Mouse (Mus musculus) CD4-positive helper T cell, adult 2 months (primary cell): ENCODE data around the gene Pgs1.

Source experiments
- DNase-seq: peaks from one replicate; pipeline ENCODE4 v3.0.0-alpha.2; 2012; ENCODE audit warnings: low read depth, missing footprints, low spot score

The Pgs1 gene

DNA sequence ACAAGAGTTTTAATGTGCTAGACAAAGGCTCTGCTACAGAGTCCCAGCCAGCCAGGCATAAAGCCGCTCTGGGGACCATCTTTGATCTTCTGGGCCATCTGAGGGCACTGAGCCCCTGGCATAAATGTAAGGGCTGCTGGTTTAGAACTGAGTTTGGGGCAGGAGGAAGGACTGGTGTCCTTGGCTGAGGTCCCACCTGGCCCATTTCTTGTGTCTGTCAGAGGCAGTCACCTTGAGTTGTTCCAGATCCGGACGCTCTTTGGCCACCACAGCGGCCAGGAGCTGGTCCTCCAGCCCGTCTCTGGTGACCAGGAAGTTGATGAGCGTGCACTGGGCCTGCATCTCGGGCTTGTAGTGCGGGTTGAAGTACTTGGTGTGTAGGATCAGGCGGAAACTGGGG lies 56.7 kb downstream of the Pgs1 start:
- no peak for DNase-seq

DNA sequence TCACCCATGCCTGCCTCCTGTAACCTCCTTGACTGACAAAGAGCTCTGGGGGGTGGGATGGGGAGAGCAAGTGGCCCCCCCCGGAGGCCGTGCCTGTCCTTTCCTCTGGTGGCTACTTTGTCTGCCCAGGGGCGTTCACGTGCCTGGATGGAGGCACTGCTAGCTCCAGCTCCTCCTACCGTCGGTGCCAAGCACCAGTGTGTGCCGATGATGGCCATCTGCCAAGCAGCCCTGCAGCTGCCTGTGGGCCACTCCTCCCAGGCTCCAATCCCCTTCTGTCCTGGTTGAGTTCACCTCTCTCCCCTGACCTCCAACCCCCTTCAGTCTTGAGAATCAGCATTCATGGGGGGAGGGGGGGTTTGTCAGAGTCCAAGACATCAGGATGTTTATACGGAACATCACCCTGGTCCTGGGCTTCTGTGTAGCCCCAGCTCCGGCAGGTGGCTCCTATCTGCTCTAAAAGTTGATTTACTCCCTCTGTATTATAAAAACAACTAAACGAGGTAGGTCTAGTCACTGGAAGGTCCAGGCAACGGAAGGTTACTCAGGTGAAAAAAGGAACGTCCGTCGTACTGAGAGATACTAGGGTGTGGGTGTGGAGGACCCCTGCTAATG lies 57.3 kb downstream of the Pgs1 start:
- no peak for DNase-seq

DNA sequence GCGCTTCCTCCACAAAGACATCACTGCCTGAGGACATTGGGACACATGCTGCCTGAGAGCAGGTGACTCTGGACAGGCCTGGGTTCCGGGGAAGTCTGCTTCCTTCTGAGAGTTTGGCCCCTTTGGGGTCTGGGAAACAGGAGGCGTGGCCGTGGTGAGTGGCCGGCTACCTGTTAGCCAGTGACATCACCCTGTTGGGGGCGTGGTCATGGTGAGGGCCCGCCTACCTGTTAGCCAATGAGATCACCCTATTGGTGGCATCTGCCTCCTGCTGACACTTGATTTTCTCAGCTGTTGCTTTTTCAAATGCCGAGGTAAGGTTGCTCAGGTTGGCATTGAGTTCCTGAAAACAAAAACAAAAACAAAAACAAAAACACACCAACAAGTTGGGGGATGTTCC lies 63.5 kb downstream of the Pgs1 start:
- DNase-seq, result no peak

DNA sequence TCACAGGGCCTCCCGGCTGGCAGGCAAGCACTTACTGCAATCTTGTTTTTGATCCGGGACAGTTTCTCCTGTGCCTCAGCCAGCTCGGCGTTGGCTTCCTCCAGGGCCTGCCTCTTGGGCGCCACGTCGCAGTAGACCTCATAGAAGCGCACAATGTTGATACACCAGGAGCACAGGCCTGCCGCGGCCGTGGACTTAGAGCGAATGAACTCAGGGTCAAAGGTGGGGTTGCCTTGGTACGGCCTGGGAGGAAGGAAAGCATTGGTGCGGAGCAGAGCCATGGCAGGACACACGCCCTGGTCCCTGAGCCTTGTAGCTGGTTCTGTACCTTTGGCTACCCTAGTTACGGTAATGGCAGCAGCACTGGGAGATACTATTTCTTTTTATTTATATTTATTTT lies 64.1 kb downstream of the Pgs1 start:
- no peak for DNase-seq

DNA sequence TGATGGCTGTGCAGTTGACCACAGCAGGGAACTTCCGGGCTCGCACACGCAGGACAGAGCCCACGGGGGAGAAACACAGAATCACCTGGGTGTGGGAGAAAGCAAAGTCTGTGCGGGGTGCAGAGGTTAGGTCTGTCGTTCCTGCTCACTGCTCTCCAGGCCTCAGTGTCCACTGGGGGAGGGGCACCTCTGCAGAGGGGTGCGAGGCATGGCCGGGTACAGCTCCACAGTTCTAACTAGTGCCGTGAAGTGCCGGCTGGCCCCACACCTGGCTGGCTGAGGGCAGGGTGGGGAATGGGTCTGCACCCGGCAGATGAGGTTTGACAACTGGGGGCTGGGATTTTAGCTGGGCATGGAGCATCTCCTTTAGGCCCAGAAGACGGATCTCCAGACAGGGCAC lies 72.3 kb downstream of the Pgs1 start:
- no peak for DNase-seq

DNA sequence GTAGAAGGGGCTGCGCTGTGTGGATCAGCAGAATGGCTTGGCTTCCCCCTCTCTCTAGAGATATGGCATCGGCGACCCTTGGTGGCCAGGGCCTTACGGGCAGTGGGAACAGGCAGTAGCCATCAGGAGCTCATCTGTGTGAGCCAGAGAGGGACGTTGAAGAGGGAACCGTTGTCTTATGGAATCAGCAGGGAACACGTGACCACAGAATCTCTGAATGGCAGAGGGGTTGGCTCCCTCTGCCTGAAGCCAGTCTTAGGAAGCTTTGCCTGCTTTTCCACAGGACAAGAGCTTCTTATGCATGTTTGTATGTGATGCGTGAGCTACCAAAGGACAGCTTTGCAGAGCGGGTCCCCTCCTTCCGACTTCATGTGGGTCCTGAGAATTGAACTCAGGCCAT lies 72.8 kb downstream of the Pgs1 start:
- DNase-seq, result no peak

DNA sequence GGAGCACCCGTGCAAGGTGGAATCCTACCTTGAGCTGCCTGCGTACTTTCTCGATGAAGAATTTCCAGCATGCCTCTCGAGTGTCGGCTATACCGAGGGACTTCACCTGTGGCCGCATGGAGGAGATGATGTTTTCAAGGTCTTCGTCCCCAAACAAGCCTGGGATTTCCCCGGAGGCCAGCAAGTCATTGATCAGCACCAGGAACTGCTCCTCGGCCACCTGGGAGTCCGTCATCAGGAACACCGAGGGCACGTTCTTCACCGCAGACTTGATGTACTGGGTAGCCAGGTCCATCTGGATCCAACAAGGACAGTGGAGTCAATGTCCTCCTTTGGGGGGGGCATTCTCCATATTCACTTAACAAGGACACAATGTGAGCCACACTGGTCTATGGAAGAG lies 73.9 kb downstream of the Pgs1 start:
- no peak for DNase-seq

DNA sequence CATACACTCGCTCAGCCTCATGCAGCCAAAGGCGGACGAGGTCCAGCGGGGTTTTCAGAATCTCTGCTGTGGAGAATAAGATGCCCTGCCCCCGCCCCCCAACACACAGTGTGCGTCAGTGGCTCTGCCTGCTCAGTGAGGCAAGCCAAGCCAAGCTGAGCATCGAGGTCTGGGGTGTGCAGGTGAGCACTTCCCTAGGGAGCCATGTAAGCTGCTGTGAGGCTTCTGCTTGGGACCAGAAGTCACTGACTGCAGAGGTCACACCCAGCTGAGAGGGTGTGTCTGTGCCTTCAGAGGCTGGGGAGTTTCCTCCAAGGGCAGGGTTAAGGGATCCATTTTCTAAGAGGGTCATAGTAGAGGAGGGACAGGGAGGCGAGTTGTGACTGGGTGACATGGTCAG lies 81.5 kb downstream of the Pgs1 start:
- no peak for DNase-seq

DNA sequence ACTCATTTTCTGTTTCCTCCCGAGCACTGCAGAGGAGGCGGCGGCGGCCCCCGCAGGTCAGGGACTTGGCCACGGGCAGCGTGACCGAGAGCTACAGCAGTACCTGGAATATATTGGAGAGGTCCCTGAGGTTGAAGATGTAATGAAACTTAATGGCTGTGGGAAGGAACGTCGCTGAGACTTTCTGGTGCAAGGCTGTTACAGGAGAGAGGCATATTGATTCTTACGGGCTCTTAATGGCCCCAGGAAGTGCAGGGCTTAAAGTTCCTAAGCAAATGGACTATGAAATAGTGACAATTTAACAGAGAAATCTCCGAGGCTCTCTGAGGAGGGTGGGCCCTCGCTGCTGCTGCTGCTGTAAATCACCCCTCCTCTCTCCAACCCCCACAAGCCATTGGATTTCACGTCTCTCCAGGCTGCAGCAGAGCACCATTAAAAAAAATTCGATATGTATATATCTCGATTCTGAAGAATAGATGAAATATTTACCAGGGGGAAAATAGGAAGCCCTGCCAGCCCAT lies 82.8 kb downstream of the Pgs1 start:
- DNase-seq, result no peak

DNA sequence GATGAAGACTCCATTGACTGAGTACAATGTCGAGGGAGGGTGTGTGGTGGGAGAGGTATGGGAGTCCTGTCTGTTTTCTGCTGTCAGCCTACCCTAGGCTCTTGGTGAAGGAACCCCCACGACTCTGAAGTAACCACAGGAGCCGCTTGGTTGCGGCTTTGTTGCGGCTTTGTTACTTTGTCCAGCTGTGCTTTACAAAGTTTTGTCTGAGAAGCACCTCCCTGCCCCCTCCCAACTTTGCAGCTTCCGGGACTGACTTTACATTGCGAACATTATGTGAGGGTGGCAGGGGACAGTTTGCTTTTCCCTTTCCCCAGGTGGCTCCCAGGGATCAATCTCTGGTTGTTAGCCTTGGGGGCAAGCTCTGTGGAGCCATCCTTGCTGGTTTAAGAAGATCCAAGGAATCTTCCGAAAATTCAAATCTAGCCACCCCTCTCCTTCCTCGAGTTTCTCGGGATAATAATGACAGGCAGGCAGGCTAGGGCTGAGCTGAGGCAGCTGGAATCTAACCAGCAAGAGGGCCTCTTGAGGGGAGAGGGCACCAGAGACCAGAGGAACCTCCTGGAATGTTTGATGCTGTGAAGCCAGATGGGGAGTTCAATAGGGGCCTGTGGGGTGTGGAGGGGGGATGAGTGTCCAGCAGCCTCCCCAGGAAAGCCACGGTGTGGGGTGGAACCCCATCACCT lies 85.3 kb downstream of the Pgs1 start:
- DNase-seq, result no peak
